Mouse (Mus musculus) bone marrow macrophage, adult 2 months (primary cell): ENCODE results near the gene Zfand2a.

Experiments
- CTCF ChIP-seq: IDR thresholded peaks from 2 replicates; pipeline ENCODE4 v1.5.1; 2012; ENCODE audit warnings: low read depth, mild to moderate bottlenecking, low read length, moderate library complexity
- POLR2A ChIP-seq: IDR thresholded peaks from 2 replicates; pipeline ENCODE4 v1.6.1; 2012; ENCODE audit warnings: mild to moderate bottlenecking, low read depth, low read length, borderline replicate concordance

- no peak for TF ChIP-seq POLR2A
- TF ChIP-seq CTCF = no peak
Observed at GRCm38 (mm10) chr5:139440451-139440850, 43.9 kb downstream of the Zfand2a start.
